In the genomic region with DNA sequence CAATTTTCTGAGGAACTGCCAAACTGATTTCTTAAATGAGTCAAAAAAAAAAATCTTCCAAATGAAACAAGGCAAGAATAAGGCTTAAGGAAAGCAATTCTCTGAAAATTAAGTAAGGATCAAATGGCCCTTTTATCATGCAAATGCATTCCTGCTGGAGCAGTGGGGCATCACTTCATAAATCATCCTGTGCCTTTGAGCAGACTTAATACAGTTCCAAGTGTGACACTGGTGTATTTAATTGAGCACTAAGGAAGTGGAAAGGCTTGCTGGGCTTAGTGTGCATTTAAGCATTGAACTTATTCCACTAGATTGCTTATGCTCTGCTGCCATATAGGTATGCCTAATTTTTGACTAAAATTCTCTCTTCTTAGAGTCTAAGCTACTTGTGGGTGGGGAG, we compare ENCODE assay signal across 28 mouse cellular contexts.
DNase-seq lines count a peak whose midpoint lies in the region; ATAC-seq and TF ChIP-seq lines count a peak whose summit lies in the region.
"Had no signal": no experiment of that assay in that cellular context is flagged by ENCODE, and none has a peak within 500 bp of the region (broad histone marks: within the 10 kb centered on the region; RNA-seq: fewer than 3 reads in every experiment).

No protein-coding gene starts in this region.

- no peaks in the 10 kb centered on the region for H3K36me3 ChIP-seq in forebrain, embryonic 11.5 days (ENCODE audit: control insufficient read depth, insufficient read depth, low read length)
- no peaks in the 10 kb centered on the region for H3K36me3 ChIP-seq in forebrain, postnatal 0 days (ENCODE audit: insufficient read depth)
- no peaks in the 10 kb centered on the region for H3K36me3 ChIP-seq in hindbrain, embryonic 13.5 days
- H3K36me3 ChIP-seq in hindbrain, postnatal 0 days (ENCODE audit: insufficient read depth, low read length) = no peaks in the 10 kb centered on the region
- H3K36me3 ChIP-seq: embryonic facial prominence, embryonic 12.5 days; G1E; heart, embryonic 12.5 days; kidney, embryonic 15.5 days; limb, embryonic 13.5 days; lung, embryonic 15.5 days; stomach, embryonic 15.5 days had no signal

- no peak for DNase-seq in forebrain, embryonic 11.5 days (ENCODE audit: low spot score)
- DNase-seq in forebrain, postnatal 0 days = no peak
- DNase-seq in hindbrain, postnatal 0 days (ENCODE audit: low spot score) = no peak
- peak; percentile 4 for DNase-seq in brain, adult 2 months (ENCODE audit: low read depth, low spot score)
- DNase-seq in embryo, embryonic 11.5 days (ENCODE audit: low read depth, low spot score) = peak; percentile 1
- no peak for DNase-seq in urinary bladder, postnatal 36 days (ENCODE audit: low spot score in 2 of 2)
- DNase-seq in kidney, postnatal 36 days = no peak
- DNase-seq: adrenal gland, adult 8-10 months; cerebellum, adult 11 months; cerebellum, adult 9-10 months; heart, adult 2 months; heart, postnatal 4 days; kidney, postnatal 25 days; retina, postnatal 1 day; right cerebral cortex, postnatal 25 days; thymus, postnatal 14 days had no signal

- no peaks in the 10 kb centered on the region for H3K4me1 ChIP-seq in forebrain, embryonic 11.5 days (replicated peaks; ENCODE audit: control insufficient read depth, insufficient read depth, low read length)
- no peaks in the 10 kb centered on the region for H3K4me1 ChIP-seq in forebrain, postnatal 0 days (ENCODE audit: insufficient read depth)
- H3K4me1 ChIP-seq in hindbrain, embryonic 13.5 days (replicated peaks) = no peaks in the 10 kb centered on the region
- no peaks in the 10 kb centered on the region for H3K4me1 ChIP-seq in hindbrain, postnatal 0 days (ENCODE audit: insufficient read depth, low read length)
- H3K4me1 ChIP-seq: embryonic facial prominence, embryonic 12.5 days; heart, embryonic 12.5 days; kidney, embryonic 15.5 days; limb, embryonic 13.5 days; lung, embryonic 15.5 days; stomach, embryonic 15.5 days had no signal

- no peak for TF ChIP-seq CTCF in forebrain, postnatal 0 days (IDR thresholded peaks at IDR 0.05; ENCODE audit: low read depth)
- no peak for TF ChIP-seq CTCF in hindbrain, postnatal 0 days (IDR thresholded peaks at IDR 0.05; ENCODE audit: low read depth)

- no peak overlapping the region for H3K4me2 ChIP-seq in forebrain, embryonic 11.5 days (ENCODE audit: low read depth, low read length, severe bottlenecking)
- H3K4me2 ChIP-seq in forebrain, postnatal 0 days (ENCODE audit: low read depth) = no peak overlapping the region
- H3K4me2 ChIP-seq in hindbrain, embryonic 13.5 days = no peak overlapping the region
- H3K4me2 ChIP-seq in hindbrain, postnatal 0 days (ENCODE audit: low read depth, low read length) = no peak overlapping the region
- H3K4me2 ChIP-seq: embryonic facial prominence, embryonic 12.5 days; heart, embryonic 12.5 days; kidney, embryonic 15.5 days; limb, embryonic 13.5 days; liver, embryonic 11.5 days; lung, embryonic 15.5 days; midbrain, embryonic 11.5 days; stomach, embryonic 15.5 days had no signal

- H3K27ac ChIP-seq in forebrain, embryonic 11.5 days (ENCODE audit: low read depth, low read length) = no peak overlapping the region
- no peak overlapping the region for H3K27ac ChIP-seq in forebrain, postnatal 0 days (ENCODE audit: low read depth, low read length)
- no peak overlapping the region for H3K27ac ChIP-seq in hindbrain, embryonic 13.5 days
- no peak overlapping the region for H3K27ac ChIP-seq in hindbrain, postnatal 0 days
- H3K27ac ChIP-seq: embryonic facial prominence, embryonic 12.5 days; heart, adult 2 months; kidney, embryonic 15.5 days; layer of hippocampus, adult 2 months; limb, embryonic 13.5 days; lung, embryonic 15.5 days; stomach, embryonic 15.5 days had no signal

- no peaks in the 10 kb centered on the region for H3K9me3 ChIP-seq in forebrain, embryonic 11.5 days (ENCODE audit: control insufficient read depth, low read length)
- H3K9me3 ChIP-seq in forebrain, postnatal 0 days (ENCODE audit: low read length) = no peaks in the 10 kb centered on the region
- no peaks in the 10 kb centered on the region for H3K9me3 ChIP-seq in hindbrain, embryonic 13.5 days
- H3K9me3 ChIP-seq in hindbrain, postnatal 0 days (ENCODE audit: low read length) = no peaks in the 10 kb centered on the region
- H3K9me3 ChIP-seq: embryonic facial prominence, embryonic 12.5 days; G1E; heart, embryonic 12.5 days; kidney, embryonic 15.5 days; limb, embryonic 13.5 days; lung, embryonic 15.5 days; stomach, embryonic 15.5 days had no signal

- H3K4me3 ChIP-seq in forebrain, embryonic 11.5 days (ENCODE audit: low read depth, low read length) = no peak overlapping the region
- H3K4me3 ChIP-seq in forebrain, postnatal 0 days (ENCODE audit: low read depth, low read length) = no peak overlapping the region
- no peak overlapping the region for H3K4me3 ChIP-seq in hindbrain, embryonic 13.5 days
- no peak overlapping the region for H3K4me3 ChIP-seq in hindbrain, postnatal 0 days (ENCODE audit: low read length)
- H3K4me3 ChIP-seq: embryonic facial prominence, embryonic 12.5 days; heart, adult 2 months; heart, embryonic 12.5 days; kidney, embryonic 15.5 days; layer of hippocampus, adult 2 months; limb, embryonic 13.5 days; lung, embryonic 15.5 days; stomach, embryonic 15.5 days had no signal

- 0 out of 2 replicates have a peak, but pooled peaks have one; percentile 36 for ATAC-seq in forebrain, embryonic 11.5 days (replicated peaks; ENCODE audit: low FRiP score)
- ATAC-seq in forebrain, postnatal 0 days = no peak
- peak; percentile 28; the same call in 1 of the 2 replicates for ATAC-seq in hindbrain, embryonic 13.5 days (ENCODE audit: low FRiP score)
- ATAC-seq in hindbrain, postnatal 0 days = no peak
- ATAC-seq: intestine, postnatal 0 days had no signal

- H3K27me3 ChIP-seq in forebrain, embryonic 11.5 days (ENCODE audit: control insufficient read depth, insufficient read depth, low read length) = no peaks in the 10 kb centered on the region
- H3K27me3 ChIP-seq in forebrain, postnatal 0 days (ENCODE audit: insufficient read depth, low read length) = no peaks in the 10 kb centered on the region
- no peaks in the 10 kb centered on the region for H3K27me3 ChIP-seq in hindbrain, embryonic 13.5 days
- H3K27me3 ChIP-seq in hindbrain, postnatal 0 days (ENCODE audit: insufficient read depth, low read length) = no peaks in the 10 kb centered on the region
- H3K27me3 ChIP-seq: embryonic facial prominence, embryonic 12.5 days; heart, embryonic 12.5 days; kidney, embryonic 15.5 days; limb, embryonic 13.5 days; lung, embryonic 15.5 days; stomach, embryonic 15.5 days had no signal

- H3K9ac ChIP-seq in forebrain, embryonic 11.5 days (ENCODE audit: low read length) = no peak overlapping the region
- H3K9ac ChIP-seq in forebrain, postnatal 0 days = no peak overlapping the region
- no peak overlapping the region for H3K9ac ChIP-seq in hindbrain, embryonic 13.5 days
- no peak overlapping the region for H3K9ac ChIP-seq in hindbrain, postnatal 0 days (replicated peaks; ENCODE audit: low read length)
- H3K9ac ChIP-seq: embryonic facial prominence, embryonic 12.5 days; heart, embryonic 12.5 days; kidney, embryonic 15.5 days; limb, embryonic 13.5 days; lung, embryonic 15.5 days; stomach, embryonic 15.5 days had no signal

Comparison
In these comparisons a context has a peak if more than half of its experiments do, and no peak if none do; other contexts are left out.
1. ATAC-seq: peak in forebrain, embryonic 11.5 days (single experiment) and hindbrain, embryonic 13.5 days (single experiment); none in forebrain, postnatal 0 days (single experiment) and hindbrain, postnatal 0 days (single experiment).
2. DNase-seq: peak in brain, adult 2 months (single experiment) and embryo, embryonic 11.5 days (single experiment); none in forebrain, embryonic 11.5 days (single experiment), forebrain, postnatal 0 days (single experiment), hindbrain, postnatal 0 days (single experiment), urinary bladder, postnatal 36 days (0 of 2) and kidney, postnatal 36 days (0 of 2).